In genomic region chr14:21583051-21583450, GRCm38 (mm10) we compare ENCODE assay signal across 13 mouse cellular contexts.
DNase-seq lines count a peak whose midpoint lies in the region; ATAC-seq and TF ChIP-seq lines count a peak whose summit lies in the region.
"Had no signal": no experiment of that assay in that cellular context is flagged by ENCODE, and none has a peak within 500 bp of the region (broad histone marks: within the 10 kb centered on the region; RNA-seq: fewer than 3 reads in every experiment).

No protein-coding gene starts in this region.

- no peaks in the 10 kb centered on the region for H3K27me3 ChIP-seq in forebrain, embryonic 15.5 days
- no peaks in the 10 kb centered on the region for H3K27me3 ChIP-seq in forebrain, embryonic 11.5 days (ENCODE audit: control insufficient read depth, insufficient read depth, low read length)
- H3K27me3 ChIP-seq: kidney, embryonic 15.5 days; liver, embryonic 13.5 days had no signal

- no peak overlapping the region for H3K4me3 ChIP-seq in forebrain, embryonic 15.5 days
- no peak overlapping the region for H3K4me3 ChIP-seq in forebrain, embryonic 11.5 days (ENCODE audit: low read depth, low read length)
- no peak overlapping the region for H3K4me3 ChIP-seq in layer of hippocampus, adult 2 months
- H3K4me3 ChIP-seq: kidney, embryonic 15.5 days; liver, embryonic 13.5 days had no signal

- no peak for ATAC-seq in forebrain, embryonic 15.5 days (replicated peaks)
- no peak for ATAC-seq in forebrain, embryonic 11.5 days (replicated peaks; ENCODE audit: low FRiP score)

- peak overlapping the region; percentile 62 for H3K27ac ChIP-seq in forebrain, embryonic 15.5 days (replicated peaks)
- H3K27ac ChIP-seq in forebrain, embryonic 11.5 days (ENCODE audit: low read depth, low read length), result no peak overlapping the region
- peak overlapping the region; percentile 59 for H3K27ac ChIP-seq in layer of hippocampus, adult 2 months
- H3K27ac ChIP-seq: kidney, embryonic 15.5 days; liver, embryonic 13.5 days had no signal

- intact Hi-C loops in left cerebral cortex, postnatal 14 days (cut with DNase I), result no loop called here

- no peak for DNase-seq in forebrain, embryonic 11.5 days (ENCODE audit: low spot score)
- DNase-seq in left cerebral cortex, postnatal 14 days (ENCODE audit: low spot score in 2 of 2), result peak; percentile 39 to 58
- DNase-seq in left cerebral cortex, adult 11 months (ENCODE audit: low spot score), result no peak
- peak; percentile 37 to 65 for DNase-seq in layer of hippocampus, adult 2 months (ENCODE audit: low spot score in 2 of 2)
- DNase-seq in right cerebral cortex, postnatal 14 days, result peak; percentile 38
- no peak for DNase-seq in kidney, postnatal 36 days
- no peak for DNase-seq in lung, postnatal 36 days
- DNase-seq: adrenal gland, adult 2 months; cerebellum, adult 18-20 months; gastrocnemius, postnatal 25 days; liver, embryonic 13.5 days had no signal

- no peaks in the 10 kb centered on the region for H3K9me3 ChIP-seq in forebrain, embryonic 15.5 days
- H3K9me3 ChIP-seq in forebrain, embryonic 11.5 days (ENCODE audit: control insufficient read depth, low read length), result no peaks in the 10 kb centered on the region
- H3K9me3 ChIP-seq: kidney, embryonic 15.5 days; liver, embryonic 13.5 days had no signal

- no peak overlapping the region for H3K4me2 ChIP-seq in forebrain, embryonic 15.5 days (replicated peaks)
- H3K4me2 ChIP-seq in forebrain, embryonic 11.5 days (ENCODE audit: low read depth, low read length, severe bottlenecking), result no peak overlapping the region
- H3K4me2 ChIP-seq: kidney, embryonic 15.5 days; liver, embryonic 13.5 days had no signal

- no peak overlapping the region for H3K9ac ChIP-seq in forebrain, embryonic 15.5 days (replicated peaks)
- no peak overlapping the region for H3K9ac ChIP-seq in forebrain, embryonic 11.5 days (ENCODE audit: low read length)
- H3K9ac ChIP-seq: kidney, embryonic 15.5 days; liver, embryonic 13.5 days had no signal

- no peak for TF ChIP-seq CTCF in layer of hippocampus, adult 2 months (conservative IDR thresholded peaks at IDR 0.05)

- WGBS in forebrain, embryonic 15.5 days, result 52% methylated on average over 6 of the region's 6 CpGs
- WGBS in forebrain, embryonic 11.5 days, result 84% methylated on average over 6 of the region's 6 CpGs

- no peaks in the 10 kb centered on the region for H3K36me3 ChIP-seq in forebrain, embryonic 15.5 days
- H3K36me3 ChIP-seq in forebrain, embryonic 11.5 days (ENCODE audit: control insufficient read depth, insufficient read depth, low read length), result no peaks in the 10 kb centered on the region
- H3K36me3 ChIP-seq: kidney, embryonic 15.5 days; liver, embryonic 13.5 days had no signal

- peaks cover 77% of the 10 kb centered on the region for H3K4me1 ChIP-seq in forebrain, embryonic 15.5 days
- peaks cover 17% of the 10 kb centered on the region; the same call in 1 of the 2 replicates for H3K4me1 ChIP-seq in forebrain, embryonic 11.5 days (replicated peaks; ENCODE audit: control insufficient read depth, insufficient read depth, low read length)

Comparison
In these comparisons a context has a peak if more than half of its experiments do, and no peak if none do; other contexts are left out.
1. DNase-seq: peak in left cerebral cortex, postnatal 14 days (2 of 2), layer of hippocampus, adult 2 months (2 of 2) and right cerebral cortex, postnatal 14 days (single experiment); none in forebrain, embryonic 11.5 days (single experiment), left cerebral cortex, adult 11 months (single experiment), kidney, postnatal 36 days (0 of 2) and lung, postnatal 36 days (single experiment).